Mouse (Mus musculus): ENCODE measurements at regions not wholly inside any gene's neighbourhood (a gene's known extent, or its start where the extent isn't known, plus 50 kb on each side); places are given as distances from the start of the nearest gene placed in this dataset.
A peak's percentile ranks its signal among the peaks of the same experiment; 100 is the strongest.

- Histone ChIP-seq H3K27me3 (replicated peaks) (no peaks in the 10 kb centered on the region), H3K9me3 (no peaks in the 10 kb centered on the region), H3K4me1 (peaks cover 47% of the 10 kb centered on the region), H3K27ac (replicated peaks) (peak overlapping the region; percentile 82), H3K4me3 (no peak overlapping the region), H3K4me2 (no peak overlapping the region), H3K36me3 (no peaks in the 10 kb centered on the region), H3K9ac (no peak overlapping the region)
- ATAC-seq (ENCODE audit: extremely low read depth, insufficient number of reproducible peaks, low FRiP score, low TSS enrichment) = peak; percentile 18; the same call in 1 of the 2 replicates
- 28% methylated on average over 5 of the region's 5 CpGs for WGBS
Measured at GRCm38 (mm10) chr4:62755237-62755900, 195.7 kb downstream of the Rgs3 start.

- no peak overlapping the region for H3K4me2 ChIP-seq
- no peaks in the 10 kb centered on the region for H3K36me3 ChIP-seq
Measured at GRCm38 (mm10) chr4:62756721-62757206, 197.1 kb downstream of the Rgs3 start.

GRCm38 (mm10) chr4:62760748-62761604, 201.3 kb downstream of the Rgs3 start:
- peak overlapping the region; percentile 51; the same call in 1 of the 2 replicates for H3K27ac ChIP-seq (replicated peaks)
- H3K4me3 ChIP-seq = no peak overlapping the region
- H3K36me3 ChIP-seq = no peaks in the 10 kb centered on the region
- peaks cover 45% of the 10 kb centered on the region for H3K4me1 ChIP-seq
- H3K9me3 ChIP-seq = no peaks in the 10 kb centered on the region
- peak overlapping the region; percentile 16; the same call in 1 of the 2 replicates for H3K4me2 ChIP-seq
- peaks cover 11% of the 10 kb centered on the region; the same call in 1 of the 2 replicates for H3K27me3 ChIP-seq (replicated peaks)
- no peak for ATAC-seq (ENCODE audit: extremely low read depth, insufficient number of reproducible peaks, low FRiP score, low TSS enrichment)
- WGBS = 42% methylated on average over 11 of the region's 11 CpGs
- H3K9ac ChIP-seq = peak overlapping the region; percentile 15

More at GRCm38 (mm10) chr4:62756721-62757206, 197.1 kb downstream of the Rgs3 start:
- Histone ChIP-seq H3K9ac (peak overlapping the region; percentile 9), H3K4me1 (peaks cover 60% of the 10 kb centered on the region), H3K27me3 (replicated peaks) (no peaks in the 10 kb centered on the region), H3K27ac (replicated peaks) (peak overlapping the region; percentile 82), H3K4me3 (no peak overlapping the region), H3K9me3 (no peaks in the 10 kb centered on the region)
- ATAC-seq (ENCODE audit: extremely low read depth, insufficient number of reproducible peaks, low FRiP score, low TSS enrichment) = no peak
- WGBS = 6% methylated on average over 10 of the region's 10 CpGs

GRCm38 (mm10) chr4:62761672-62762071, 202.0 kb downstream of the Rgs3 start:
- no peak for ATAC-seq (ENCODE audit: extremely low read depth, insufficient number of reproducible peaks, low FRiP score, low TSS enrichment)
- 0% methylated on average over 1 of the region's 1 CpGs for WGBS
- no peak overlapping the region for H3K27ac ChIP-seq (replicated peaks)

GRCm38 (mm10) chr4:62763990-62764389, 201.4 kb upstream of the Zfp618 start:
- Histone ChIP-seq H3K36me3 (no peaks in the 10 kb centered on the region), H3K27ac (replicated peaks) (no peak overlapping the region), H3K4me2 (no peak overlapping the region), H3K4me1 (peaks cover 15% of the 10 kb centered on the region), H3K4me3 (no peak overlapping the region), H3K27me3 (replicated peaks) (peaks cover 41% of the 10 kb centered on the region), H3K9me3 (no peaks in the 10 kb centered on the region), H3K9ac (no peak overlapping the region)
- peak; percentile 72; the same call in 1 of the 2 replicates for ATAC-seq (ENCODE audit: extremely low read depth, insufficient number of reproducible peaks, low FRiP score, low TSS enrichment)
- 7% methylated on average over 5 of the region's 5 CpGs for WGBS

More at GRCm38 (mm10) chr4:62761672-62762071, 202.0 kb downstream of the Rgs3 start:
- Histone ChIP-seq H3K9ac (no peak overlapping the region), H3K9me3 (no peaks in the 10 kb centered on the region), H3K4me3 (no peak overlapping the region), H3K4me1 (peaks cover 38% of the 10 kb centered on the region), H3K4me2 (no peak overlapping the region), H3K27me3 (replicated peaks) (peaks cover 18% of the 10 kb centered on the region), H3K36me3 (no peaks in the 10 kb centered on the region)

GRCm38 (mm10) chr4:62769469-62770234, 195.7 kb upstream of the Zfp618 start:
- Histone ChIP-seq H3K4me2 (no peak overlapping the region), H3K27ac (replicated peaks) (no peak overlapping the region), H3K9me3 (no peaks in the 10 kb centered on the region), H3K27me3 (replicated peaks) (peaks cover 67% of the 10 kb centered on the region), H3K36me3 (no peaks in the 10 kb centered on the region), H3K4me3 (no peak overlapping the region), H3K9ac (no peak overlapping the region), H3K4me1 (peaks cover 6% of the 10 kb centered on the region; the same call in 1 of the 2 replicates)
- 65% methylated on average over 10 of the region's 10 CpGs for WGBS
- ATAC-seq (ENCODE audit: extremely low read depth, insufficient number of reproducible peaks, low FRiP score, low TSS enrichment) = no peak

GRCm38 (mm10) chr4:62775005-62775609, 190.3 kb upstream of the Zfp618 start:
- 73% methylated on average over 10 of the region's 10 CpGs for WGBS
- H3K4me3 ChIP-seq = no peak overlapping the region
- H3K27ac ChIP-seq (replicated peaks) = no peak overlapping the region

GRCm38 (mm10) chr4:62776881-62777280, 188.5 kb upstream of the Zfp618 start:
- no peaks in the 10 kb centered on the region for H3K36me3 ChIP-seq
- no peaks in the 10 kb centered on the region for H3K9me3 ChIP-seq
- no peak overlapping the region for H3K9ac ChIP-seq
- no peak for ATAC-seq (ENCODE audit: extremely low read depth, insufficient number of reproducible peaks, low FRiP score, low TSS enrichment)
- no peak overlapping the region for H3K27ac ChIP-seq (replicated peaks)
- H3K4me2 ChIP-seq = no peak overlapping the region
- no peak overlapping the region for H3K4me3 ChIP-seq
- WGBS = 69% methylated on average over 9 of the region's 9 CpGs
- peaks cover 6% of the 10 kb centered on the region; the same call in 1 of the 2 replicates for H3K4me1 ChIP-seq
- H3K27me3 ChIP-seq (replicated peaks) = peaks cover 53% of the 10 kb centered on the region

More at GRCm38 (mm10) chr4:62775005-62775609, 190.3 kb upstream of the Zfp618 start:
- Histone ChIP-seq H3K4me2 (no peak overlapping the region), H3K9me3 (no peaks in the 10 kb centered on the region), H3K27me3 (replicated peaks) (peaks cover 47% of the 10 kb centered on the region), H3K36me3 (no peaks in the 10 kb centered on the region), H3K4me1 (0 out of 2 replicates have a peak, but pooled peaks cover 3% of the 10 kb centered on the region), H3K9ac (no peak overlapping the region)
- ATAC-seq (ENCODE audit: extremely low read depth, insufficient number of reproducible peaks, low FRiP score, low TSS enrichment) = no peak

- H3K36me3 ChIP-seq = no peaks in the 10 kb centered on the region
- H3K27me3 ChIP-seq (replicated peaks) = peaks cover 54% of the 10 kb centered on the region
- H3K4me1 ChIP-seq = peaks cover 6% of the 10 kb centered on the region; the same call in 1 of the 2 replicates
- no peak overlapping the region for H3K4me2 ChIP-seq
- 61% methylated on average over 7 of the region's 7 CpGs for WGBS
- H3K9ac ChIP-seq = no peak overlapping the region
- no peak overlapping the region for H3K4me3 ChIP-seq
- no peaks in the 10 kb centered on the region for H3K9me3 ChIP-seq
- H3K27ac ChIP-seq (replicated peaks) = no peak overlapping the region
- ATAC-seq (ENCODE audit: extremely low read depth, insufficient number of reproducible peaks, low FRiP score, low TSS enrichment) = no peak
Measured at GRCm38 (mm10) chr4:62777436-62777835, 187.9 kb upstream of the Zfp618 start.

- ATAC-seq (ENCODE audit: extremely low read depth, insufficient number of reproducible peaks, low FRiP score, low TSS enrichment) = no peak
- 74% methylated on average over 5 of the region's 5 CpGs for WGBS
- H3K4me1 ChIP-seq = peaks cover 3% of the 10 kb centered on the region; the same call in 1 of the 2 replicates
- H3K4me2 ChIP-seq = no peak overlapping the region
- H3K9me3 ChIP-seq = no peaks in the 10 kb centered on the region
- no peak overlapping the region for H3K9ac ChIP-seq
- no peak overlapping the region for H3K27ac ChIP-seq (replicated peaks)
- no peak overlapping the region for H3K4me3 ChIP-seq
- H3K36me3 ChIP-seq = no peaks in the 10 kb centered on the region
- peaks cover 56% of the 10 kb centered on the region for H3K27me3 ChIP-seq (replicated peaks)
Measured at GRCm38 (mm10) chr4:62778621-62779020, 186.8 kb upstream of the Zfp618 start.

All from heart, embryonic 13.5 days (tissue).